Mouse (Mus musculus) forebrain, embryonic 13.5 days (tissue): ENCODE measurements at regions not wholly inside any gene's neighbourhood (a gene's known extent, or its start where the extent isn't known, plus 50 kb on each side); places are given as distances from the start of the nearest gene placed in this dataset.

Experiments
- ATAC-seq: fragments of 200-750 bp; cut with Nextera tagmentation; 2 replicates; pipeline ENCODE4 v1.8.0; 2017
- H3K27ac ChIP-seq: fragments of 300-500 bp; sonication (generic); 2 replicates; pipeline ENCODE4 v1.5.1; 2015; ENCODE audit warnings: inconsistent platforms, mild to moderate bottlenecking, moderate library complexity
- H3K27me3 ChIP-seq: fragments of 300-500 bp; sonication (generic); 2 replicates; pipeline ENCODE4 v1.6.1; 2015; ENCODE audit warnings: mild to moderate bottlenecking, inconsistent platforms
- H3K36me3 ChIP-seq: fragments of 300-500 bp; sonication (generic); 2 replicates; pipeline ENCODE4 v1.6.1; 2015; ENCODE audit warnings: mild to moderate bottlenecking, inconsistent platforms; ENCODE audit not compliant: poor library complexity, severe bottlenecking
- H3K4me1 ChIP-seq: fragments of 300-500 bp; sonication (generic); 2 replicates; pipeline ENCODE4 v1.6.1; 2015; ENCODE audit warnings: inconsistent platforms
- H3K4me2 ChIP-seq: fragments of 300-500 bp; sonication (generic); 2 replicates; pipeline ENCODE4 v1.6.1; 2015; ENCODE audit warnings: inconsistent platforms, mild to moderate bottlenecking, moderate library complexity
- H3K4me3 ChIP-seq: fragments of 300-500 bp; sonication (generic); 2 replicates; pipeline ENCODE4 v1.5.1; 2015; ENCODE audit warnings: mild to moderate bottlenecking, inconsistent platforms
- H3K9ac ChIP-seq: fragments of 300-500 bp; sonication (generic); 2 replicates; pipeline ENCODE4 v1.6.1; 2015; ENCODE audit warnings: mild to moderate bottlenecking, inconsistent platforms
- H3K9me3 ChIP-seq: fragments of 300-500 bp; sonication (generic); replicated peaks from 2 replicates; pipeline ENCODE4 v1.6.1; 2016; ENCODE audit warnings: inconsistent platforms
- WGBS: fragments of 180-500 bp; shearing (Covaris S2); methylation state at CpG from one replicate; pipeline ENCODE4 v1.1.7; 2015; 5-methylcytosine and 5-hydroxymethylcytosine counted together

DNA sequence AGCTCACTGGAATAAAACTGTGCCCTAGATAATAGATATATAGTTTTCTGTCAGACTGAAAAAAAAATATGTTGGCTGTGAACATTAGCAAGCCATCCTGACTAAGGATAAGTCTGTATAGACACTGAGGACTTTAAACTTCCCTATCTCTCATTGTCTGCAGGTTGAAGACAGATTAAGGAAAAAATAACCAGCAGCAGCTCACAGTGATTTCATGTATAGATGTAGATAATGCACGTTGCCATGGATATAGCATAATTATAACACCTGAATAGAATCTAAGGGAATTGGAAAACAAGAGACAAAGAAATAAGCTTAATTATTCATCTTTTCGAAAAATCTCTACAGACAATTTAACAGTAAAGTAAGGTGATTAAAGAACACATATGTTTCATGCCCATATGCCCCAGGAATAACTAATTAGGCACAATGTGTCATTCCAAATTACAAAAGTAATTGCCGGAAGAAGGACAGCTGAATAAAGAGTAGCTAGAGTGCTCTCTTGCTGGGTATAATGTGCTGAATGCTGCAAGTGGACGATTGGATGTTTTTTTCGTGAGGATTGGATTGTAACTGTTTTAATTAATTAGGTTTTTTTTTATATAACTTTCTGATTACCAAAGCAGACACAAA is 246.6 kb downstream of the Akain1 start:
- Histone ChIP-seq H3K4me1 (peaks cover 20% of the 10 kb centered on the region), H3K9me3 (no peaks in the 10 kb centered on the region), H3K27ac (no peak overlapping the region), H3K27me3 (no peaks in the 10 kb centered on the region), H3K4me3 (no peak overlapping the region), H3K36me3 (no peaks in the 10 kb centered on the region), H3K4me2 (peak overlapping the region; percentile 15), H3K9ac (no peak overlapping the region)
- peak; percentile 89 for ATAC-seq
- WGBS, result 12% methylated on average over 5 of the region's 5 CpGs

DNA sequence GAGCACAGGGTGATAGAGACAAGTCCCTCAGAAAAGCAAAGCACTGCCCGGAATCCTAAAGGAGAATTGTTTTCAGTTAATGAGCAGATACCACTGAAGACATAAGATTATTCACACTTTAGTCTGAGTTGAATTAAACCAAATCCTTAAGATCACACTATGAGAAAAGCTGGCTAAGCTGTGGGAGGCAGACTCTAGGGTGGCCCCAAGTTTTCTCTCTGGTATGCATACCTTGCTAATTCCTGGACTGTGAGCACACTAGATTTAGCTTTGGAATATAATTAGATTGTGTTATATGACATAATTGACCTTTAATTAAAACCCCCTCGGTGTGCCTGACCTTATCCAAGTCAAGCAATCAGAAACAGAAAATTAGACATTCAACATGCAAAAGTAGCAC is 247.3 kb downstream of the Akain1 start:
- peak; percentile 79 for ATAC-seq
- no peaks in the 10 kb centered on the region for H3K27me3 ChIP-seq
- no peaks in the 10 kb centered on the region for H3K9me3 ChIP-seq
- no peak overlapping the region for H3K9ac ChIP-seq
- no peak overlapping the region for H3K4me3 ChIP-seq
- no peaks in the 10 kb centered on the region for H3K36me3 ChIP-seq
- H3K27ac ChIP-seq, result no peak overlapping the region
- peak overlapping the region; percentile 15; the same call in 1 of the 2 replicates for H3K4me2 ChIP-seq
- WGBS, result 14% methylated on average over 2 of the region's 2 CpGs
- peaks cover 20% of the 10 kb centered on the region for H3K4me1 ChIP-seq

GRCm38 (mm10) chr17:69695341-69695740 is 256.2 kb downstream of the Akain1 start:
- Histone ChIP-seq H3K36me3 (no peaks in the 10 kb centered on the region), H3K9me3 (no peaks in the 10 kb centered on the region), H3K4me1 (no peaks in the 10 kb centered on the region), H3K27me3 (no peaks in the 10 kb centered on the region), H3K9ac (no peak overlapping the region), H3K4me3 (no peak overlapping the region), H3K27ac (no peak overlapping the region), H3K4me2 (no peak overlapping the region)
- peak; percentile 81 for ATAC-seq
- WGBS, result 76% methylated on average over 3 of the region's 3 CpGs

GRCm38 (mm10) chr17:69727325-69727724 is 241.5 kb upstream of the Dlgap1 start:
- WGBS, result 60% methylated on average over 4 of the region's 4 CpGs
- Histone ChIP-seq H3K36me3 (no peaks in the 10 kb centered on the region), H3K27me3 (no peaks in the 10 kb centered on the region), H3K4me1 (no peaks in the 10 kb centered on the region), H3K27ac (no peak overlapping the region), H3K9ac (no peak overlapping the region), H3K4me2 (no peak overlapping the region), H3K4me3 (no peak overlapping the region), H3K9me3 (no peaks in the 10 kb centered on the region)
- peak; percentile 88 for ATAC-seq

- H3K4me1 ChIP-seq, result no peaks in the 10 kb centered on the region
- H3K4me3 ChIP-seq, result no peak overlapping the region
- no peak overlapping the region for H3K9ac ChIP-seq
- no peaks in the 10 kb centered on the region for H3K36me3 ChIP-seq
- H3K27ac ChIP-seq, result no peak overlapping the region
- no peak for ATAC-seq
- no peaks in the 10 kb centered on the region for H3K9me3 ChIP-seq
- H3K27me3 ChIP-seq, result no peaks in the 10 kb centered on the region
- no peak overlapping the region for H3K4me2 ChIP-seq
- WGBS, result 93% methylated on average over 11 of the region's 11 CpGs
Measured at GRCm38 (mm10) chr17:69732981-69733380, 235.9 kb upstream of the Dlgap1 start.

DNA sequence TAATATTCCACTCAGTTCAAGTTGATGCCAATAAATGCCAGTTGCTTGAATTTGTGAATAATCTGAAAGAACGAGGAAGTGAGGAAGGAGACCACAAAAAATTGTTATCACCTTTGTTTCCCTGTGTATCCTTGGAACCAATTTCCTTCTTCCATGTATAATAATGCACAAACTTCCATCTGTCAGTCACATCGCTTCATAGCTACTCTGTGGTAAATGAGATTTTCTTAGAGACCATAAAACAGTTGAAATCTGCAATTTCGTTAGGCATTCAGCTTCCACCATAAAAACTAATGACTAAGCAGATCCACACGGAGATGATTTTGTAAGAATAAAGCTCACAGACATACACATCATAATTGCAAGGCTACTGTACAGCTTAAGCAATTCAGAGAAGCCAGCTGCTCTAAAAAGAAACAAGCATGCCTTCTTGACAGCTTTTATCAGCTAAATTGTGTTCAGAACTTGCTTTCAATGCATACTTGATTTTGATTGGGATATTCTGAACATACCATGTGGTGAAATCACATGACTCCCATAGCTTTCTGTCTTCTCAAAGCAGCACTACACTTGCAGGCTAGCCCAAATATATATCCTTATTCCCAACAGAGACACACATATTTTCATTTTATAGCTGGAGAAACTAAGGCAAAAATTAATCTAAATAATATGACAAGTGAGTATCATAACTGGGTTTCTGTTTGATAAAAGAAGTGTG is 232.3 kb upstream of the Dlgap1 start:
- Histone ChIP-seq H3K27ac (no peak overlapping the region; the same call in 1 of the 2 replicates), H3K27me3 (no peaks in the 10 kb centered on the region), H3K4me2 (no peak overlapping the region), H3K9ac (no peak overlapping the region), H3K4me3 (no peak overlapping the region), H3K4me1 (no peaks in the 10 kb centered on the region), H3K36me3 (no peaks in the 10 kb centered on the region), H3K9me3 (0 out of 2 replicates have a peak, but pooled peaks cover 3% of the 10 kb centered on the region)
- ATAC-seq, result peak; percentile 82
- 59% methylated on average over 4 of the region's 4 CpGs for WGBS

DNA sequence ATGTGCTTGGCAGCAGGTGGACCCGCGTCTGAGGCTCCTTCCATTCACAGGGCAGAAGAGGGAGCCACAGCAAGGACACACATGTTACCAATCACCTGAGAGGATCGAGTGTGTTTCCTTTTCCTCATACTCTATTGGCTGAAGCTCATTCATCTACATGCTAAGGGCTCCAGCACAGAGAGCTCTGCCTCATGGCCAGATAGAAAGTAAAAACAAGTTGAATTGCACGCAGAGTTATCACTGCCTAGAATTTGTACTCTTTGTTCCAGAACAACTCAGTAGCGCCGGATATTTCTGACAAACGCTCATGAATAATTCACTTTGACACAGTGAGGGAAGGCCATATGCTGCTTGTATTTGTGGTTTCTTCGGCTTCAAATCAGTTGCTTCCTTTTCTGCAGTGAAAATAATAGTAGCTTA is 199.9 kb upstream of the Dlgap1 start:
- ATAC-seq, result peak; percentile 83
- 61% methylated on average over 8 of the region's 8 CpGs for WGBS
- Histone ChIP-seq H3K27ac (peak overlapping the region; percentile 41), H3K36me3 (no peaks in the 10 kb centered on the region), H3K9me3 (no peaks in the 10 kb centered on the region), H3K9ac (no peak overlapping the region), H3K27me3 (no peaks in the 10 kb centered on the region), H3K4me3 (no peak overlapping the region), H3K4me2 (no peak overlapping the region), H3K4me1 (peaks cover 15% of the 10 kb centered on the region; the same call in 1 of the 2 replicates)

GRCm38 (mm10) chr17:69770046-69770445 is 198.8 kb upstream of the Dlgap1 start:
- Histone ChIP-seq H3K36me3 (no peaks in the 10 kb centered on the region), H3K9me3 (no peaks in the 10 kb centered on the region), H3K4me2 (no peak overlapping the region), H3K4me1 (peaks cover 15% of the 10 kb centered on the region; the same call in 1 of the 2 replicates), H3K9ac (no peak overlapping the region), H3K27me3 (no peaks in the 10 kb centered on the region), H3K27ac (0 out of 2 replicates have a peak overlapping the region, but pooled peaks have one; percentile 19), H3K4me3 (no peak overlapping the region)
- ATAC-seq, result peak; percentile 86
- 64% methylated on average over 4 of the region's 4 CpGs for WGBS

GRCm38 (mm10) chr17:69781201-69781600 is 187.7 kb upstream of the Dlgap1 start:
- no peaks in the 10 kb centered on the region for H3K36me3 ChIP-seq
- H3K9ac ChIP-seq, result no peak overlapping the region
- 82% methylated on average over 1 of the region's 1 CpGs for WGBS

GRCm38 (mm10) chr17:69786985-69787384 is 181.9 kb upstream of the Dlgap1 start:
- Histone ChIP-seq H3K9me3 (no peaks in the 10 kb centered on the region), H3K4me3 (no peak overlapping the region), H3K9ac (no peak overlapping the region), H3K4me1 (no peaks in the 10 kb centered on the region), H3K27me3 (no peaks in the 10 kb centered on the region), H3K27ac (no peak overlapping the region), H3K36me3 (no peaks in the 10 kb centered on the region), H3K4me2 (no peak overlapping the region)
- no peak for ATAC-seq
- WGBS, result 83% methylated on average over 3 of the region's 3 CpGs

More at GRCm38 (mm10) chr17:69781201-69781600, 187.7 kb upstream of the Dlgap1 start:
- Histone ChIP-seq H3K4me3 (no peak overlapping the region), H3K9me3 (no peaks in the 10 kb centered on the region), H3K4me2 (no peak overlapping the region), H3K27me3 (no peaks in the 10 kb centered on the region), H3K27ac (no peak overlapping the region), H3K4me1 (no peaks in the 10 kb centered on the region)
- peak; percentile 43; the same call in 1 of the 2 replicates for ATAC-seq

- Histone ChIP-seq H3K4me3 (no peak overlapping the region), H3K4me2 (no peak overlapping the region), H3K36me3 (no peaks in the 10 kb centered on the region), H3K4me1 (no peaks in the 10 kb centered on the region), H3K27ac (no peak overlapping the region), H3K27me3 (no peaks in the 10 kb centered on the region), H3K9me3 (no peaks in the 10 kb centered on the region), H3K9ac (no peak overlapping the region)
- ATAC-seq, result no peak
- 65% methylated on average over 5 of the region's 5 CpGs for WGBS
Measured at GRCm38 (mm10) chr17:69821473-69821872, 147.4 kb upstream of the Dlgap1 start.

DNA sequence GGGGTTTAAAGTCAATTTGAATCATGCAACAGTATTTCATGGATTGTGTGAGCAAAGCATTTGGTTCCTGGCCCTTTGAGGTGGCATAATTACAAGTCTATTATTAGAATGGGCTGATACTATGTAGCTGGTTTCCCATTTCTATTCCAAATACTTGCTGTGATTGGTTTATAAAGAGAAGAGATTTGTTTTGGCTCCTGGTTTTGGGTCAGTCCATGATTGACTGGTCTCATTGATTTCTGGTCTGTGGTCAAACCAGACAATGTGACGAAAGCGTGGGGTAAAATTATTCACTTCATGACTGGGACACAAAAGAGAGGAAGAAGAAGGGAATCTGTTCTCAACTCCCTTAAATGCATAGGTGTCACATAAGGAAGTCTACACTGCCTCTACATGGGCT is 147.0 kb upstream of the Dlgap1 start:
- Histone ChIP-seq H3K4me3 (no peak overlapping the region), H3K9me3 (no peaks in the 10 kb centered on the region), H3K4me1 (no peaks in the 10 kb centered on the region), H3K36me3 (no peaks in the 10 kb centered on the region), H3K27me3 (no peaks in the 10 kb centered on the region), H3K27ac (no peak overlapping the region), H3K9ac (no peak overlapping the region), H3K4me2 (no peak overlapping the region)
- no peak for ATAC-seq
- WGBS, result 88% methylated on average over 2 of the region's 2 CpGs
